Mouse (Mus musculus): Measurements from ENCODE around the gene Selenoo. TPM values are rescaled to one million over a fixed set of nuclear protein-coding genes. Genes with fewer than 3 reads are reported as not detected.

Gene Selenoo
- polyA plus RNA-seq, 1 experiment, result 27.7 TPM

DNA sequence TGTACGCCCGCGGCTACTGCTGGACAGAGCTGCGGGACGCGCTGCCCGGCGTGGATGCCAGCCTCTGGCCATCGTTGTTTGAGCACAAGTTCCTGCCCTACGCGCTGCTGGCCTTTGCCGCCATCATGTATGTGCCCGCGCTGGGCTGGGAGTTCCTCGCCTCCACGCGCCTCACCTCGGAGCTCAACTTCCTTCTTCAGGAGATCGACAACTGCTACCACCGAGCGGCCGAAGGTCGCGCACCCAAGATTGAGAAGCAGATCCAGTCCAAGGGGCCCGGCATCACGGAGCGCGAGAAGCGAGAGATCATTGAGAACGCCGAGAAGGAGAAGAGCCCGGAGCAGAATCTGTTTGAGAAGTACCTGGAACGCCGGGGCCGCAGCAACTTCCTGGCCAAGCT is 21.3 kb upstream of the Selenoo start:
- no peak for DNase-seq (ENCODE audit: low read depth in 1 of 2, low spot score in 2 of 2)
- TF ChIP-seq POLR2A (IDR thresholded peaks at IDR 0.05; ENCODE audit: low read depth, low read length) (no peak), CTCF (IDR thresholded peaks at IDR 0.05; ENCODE audit: extremely low read depth, insufficient read depth, insufficient read length, insufficient replicate concordance) (no peak)
- H3K4me3 ChIP-seq (ENCODE audit: extremely low read depth, insufficient read depth, insufficient read length), result no peak overlapping the region
- WGBS, result 46% methylated on average over 35 of the region's 35 CpGs
- H3K27me3 ChIP-seq (ENCODE audit: control insufficient read depth, insufficient read depth, low read length), result peaks cover 2% of the 10 kb centered on the region; the same call in 1 of the 2 replicates
- no peaks in the 10 kb centered on the region for H3K36me3 ChIP-seq (ENCODE audit: control insufficient read depth, insufficient read depth, low read length)
- no peaks in the 10 kb centered on the region; the same call in 1 of the 2 replicates for H3K4me1 ChIP-seq (ENCODE audit: control insufficient read depth, insufficient read depth, insufficient read length)
- no peak overlapping the region for H3K27ac ChIP-seq (ENCODE audit: insufficient read depth, low read length)

DNA sequence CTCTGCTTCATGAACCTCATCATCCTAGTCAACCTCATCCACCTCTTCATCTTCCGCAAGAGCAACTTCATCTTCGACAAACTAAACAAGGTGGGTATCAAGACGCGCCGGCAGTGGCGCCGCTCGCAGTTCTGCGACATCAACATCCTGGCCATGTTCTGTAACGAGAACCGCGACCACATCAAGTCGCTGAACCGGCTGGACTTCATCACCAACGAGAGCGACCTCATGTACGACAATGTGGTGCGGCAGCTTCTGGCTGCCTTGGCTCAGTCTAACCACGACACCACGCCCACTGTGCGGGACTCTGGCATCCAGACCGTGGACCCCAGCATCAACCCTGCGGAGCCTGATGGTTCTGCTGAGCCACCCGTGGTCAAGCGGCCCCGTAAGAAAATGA is 20.7 kb upstream of the Selenoo start:
- H3K27me3 ChIP-seq (ENCODE audit: control insufficient read depth, insufficient read depth, low read length), result peaks cover 2% of the 10 kb centered on the region; the same call in 1 of the 2 replicates
- DNase-seq (ENCODE audit: low read depth in 1 of 2, low spot score in 2 of 2), result no peak
- no peak overlapping the region for H3K27ac ChIP-seq (ENCODE audit: insufficient read depth, low read length)
- H3K36me3 ChIP-seq (ENCODE audit: control insufficient read depth, insufficient read depth, low read length), result no peaks in the 10 kb centered on the region
- TF ChIP-seq CTCF (IDR thresholded peaks at IDR 0.05; ENCODE audit: extremely low read depth, insufficient read depth, insufficient read length, insufficient replicate concordance) (no peak), POLR2A (IDR thresholded peaks at IDR 0.05; ENCODE audit: low read depth, low read length) (no peak)
- 48% methylated on average over 26 of the region's 26 CpGs for WGBS
- H3K4me1 ChIP-seq (ENCODE audit: control insufficient read depth, insufficient read depth, insufficient read length), result no peaks in the 10 kb centered on the region; the same call in 1 of the 2 replicates
- no peak overlapping the region for H3K4me3 ChIP-seq (ENCODE audit: extremely low read depth, insufficient read depth, insufficient read length)

DNA sequence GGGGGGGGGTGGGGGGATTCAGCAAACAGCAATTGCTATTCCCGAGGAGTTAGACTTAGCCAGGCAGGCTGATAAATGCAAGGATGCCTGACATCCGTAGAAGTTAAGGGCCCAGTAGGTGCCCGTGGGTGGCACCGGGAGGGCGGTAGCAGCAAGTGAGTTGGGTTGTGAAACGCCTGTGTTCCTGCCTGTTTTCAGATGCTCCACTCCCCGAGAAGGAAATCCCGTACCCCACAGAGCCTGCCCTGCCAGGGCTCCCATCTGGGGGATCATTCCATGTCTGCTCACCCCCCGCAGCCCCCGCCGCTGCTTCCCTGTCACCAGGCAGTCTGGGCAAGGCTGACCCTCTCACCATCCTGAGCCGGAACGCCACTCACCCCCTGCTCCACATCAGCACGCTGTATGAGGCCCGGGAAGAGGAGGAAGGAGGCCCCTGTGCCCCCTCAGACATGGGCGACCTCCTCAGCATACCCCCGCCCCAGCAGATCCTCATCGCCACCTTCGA is 19.5 kb upstream of the Selenoo start:
- DNase-seq (ENCODE audit: low read depth in 1 of 2, low spot score in 2 of 2), result no peak
- Histone ChIP-seq H3K4me3 (ENCODE audit: extremely low read depth, insufficient read depth, insufficient read length) (no peak overlapping the region), H3K4me1 (ENCODE audit: control insufficient read depth, insufficient read depth, insufficient read length) (no peaks in the 10 kb centered on the region; the same call in 1 of the 2 replicates), H3K27ac (ENCODE audit: insufficient read depth, low read length) (no peak overlapping the region), H3K36me3 (ENCODE audit: control insufficient read depth, insufficient read depth, low read length) (no peaks in the 10 kb centered on the region), H3K27me3 (ENCODE audit: control insufficient read depth, insufficient read depth, low read length) (peaks cover 2% of the 10 kb centered on the region; the same call in 1 of the 2 replicates)
- WGBS, result 85% methylated on average over 19 of the region's 19 CpGs
- no peak for TF ChIP-seq POLR2A (IDR thresholded peaks at IDR 0.05; ENCODE audit: low read depth, low read length)
- TF ChIP-seq CTCF (IDR thresholded peaks at IDR 0.05; ENCODE audit: extremely low read depth, insufficient read depth, insufficient read length, insufficient replicate concordance), result no peak

GRCm38 (mm10) chr15:89070606-89071005 is 18.3 kb upstream of the Selenoo start:
- Histone ChIP-seq H3K36me3 (ENCODE audit: control insufficient read depth, insufficient read depth, low read length) (no peaks in the 10 kb centered on the region), H3K27ac (ENCODE audit: insufficient read depth, low read length) (no peak overlapping the region), H3K27me3 (ENCODE audit: control insufficient read depth, insufficient read depth, low read length) (peaks cover 2% of the 10 kb centered on the region; the same call in 1 of the 2 replicates), H3K4me1 (ENCODE audit: control insufficient read depth, insufficient read depth, insufficient read length) (peaks cover 4% of the 10 kb centered on the region), H3K4me3 (ENCODE audit: extremely low read depth, insufficient read depth, insufficient read length) (no peak overlapping the region)
- no peak for DNase-seq (ENCODE audit: low read depth in 1 of 2, low spot score in 2 of 2)
- WGBS, result 87% methylated on average over 24 of the region's 24 CpGs
- no peak for TF ChIP-seq POLR2A (IDR thresholded peaks at IDR 0.05; ENCODE audit: low read depth, low read length)
- no peak for TF ChIP-seq CTCF (IDR thresholded peaks at IDR 0.05; ENCODE audit: extremely low read depth, insufficient read depth, insufficient read length, insufficient replicate concordance)

GRCm38 (mm10) chr15:89073993-89074603 is 14.8 kb upstream of the Selenoo start:
- H3K27ac ChIP-seq (ENCODE audit: insufficient read depth, low read length), result no peak overlapping the region
- H3K36me3 ChIP-seq (ENCODE audit: control insufficient read depth, insufficient read depth, low read length), result no peaks in the 10 kb centered on the region
- H3K27me3 ChIP-seq (ENCODE audit: control insufficient read depth, insufficient read depth, low read length), result no peaks in the 10 kb centered on the region
- no peak overlapping the region for H3K4me3 ChIP-seq (ENCODE audit: extremely low read depth, insufficient read depth, insufficient read length)
- TF ChIP-seq POLR2A (IDR thresholded peaks at IDR 0.05; ENCODE audit: low read depth, low read length), result no peak
- TF ChIP-seq CTCF (IDR thresholded peaks at IDR 0.05; ENCODE audit: extremely low read depth, insufficient read depth, insufficient read length, insufficient replicate concordance), result no peak
- no peak for DNase-seq (ENCODE audit: low read depth in 1 of 2, low spot score in 2 of 2)
- H3K4me1 ChIP-seq (ENCODE audit: control insufficient read depth, insufficient read depth, insufficient read length), result peaks cover 14% of the 10 kb centered on the region; the same call in 1 of the 2 replicates
- 45% methylated on average over 10 of the region's 10 CpGs for WGBS

DNA sequence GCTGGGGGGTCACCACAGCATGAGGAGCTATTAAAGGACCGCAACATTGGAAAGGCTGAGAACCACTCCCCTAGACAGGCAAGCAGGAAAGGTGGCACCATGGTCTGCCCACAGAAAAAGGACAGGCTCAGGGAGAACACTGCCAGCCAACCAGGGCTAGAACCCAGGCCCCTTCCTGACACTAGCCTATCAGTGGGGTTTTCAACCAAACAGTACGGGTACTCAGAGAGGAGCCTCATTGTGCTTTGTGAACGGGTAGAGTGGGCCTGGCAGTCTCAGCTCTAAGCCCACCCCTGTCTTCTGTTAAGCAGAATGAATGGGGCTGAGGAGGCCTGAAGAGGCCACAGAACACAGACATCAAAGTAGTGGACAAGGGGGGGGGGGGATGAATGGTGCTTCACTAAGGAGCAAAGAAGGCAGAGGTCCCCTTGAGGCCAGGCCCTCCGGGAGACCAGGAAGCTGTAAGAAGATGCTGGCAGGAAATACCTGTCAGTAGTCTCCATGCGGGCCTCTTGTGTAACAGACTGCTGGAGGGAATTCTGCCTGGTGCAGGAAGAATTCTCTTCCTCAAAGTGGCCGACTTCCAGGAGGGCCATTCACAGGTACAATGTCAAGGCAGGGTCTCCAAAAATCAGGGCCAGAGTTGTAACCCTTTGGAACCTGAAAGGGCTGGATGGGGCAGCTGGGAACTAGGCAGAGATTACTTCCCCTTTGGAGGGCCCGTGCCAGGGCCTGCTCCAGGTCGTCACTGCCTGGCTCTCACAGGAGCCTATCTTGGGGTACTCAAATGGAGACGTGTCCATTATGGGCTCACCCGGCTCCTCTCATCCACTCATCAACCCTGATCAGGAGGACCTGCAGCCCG is 14.0 kb upstream of the Selenoo start, which contains the start of gene Trabd:
Gene Trabd, plus strand, starts transcription at position 512 of the 865 bp plus-strand sequence.
- Histone ChIP-seq H3K27me3 (ENCODE audit: control insufficient read depth, insufficient read depth, low read length) (no peaks in the 10 kb centered on the region), H3K27ac (ENCODE audit: insufficient read depth, low read length) (peak within 1 kb of the TSS; percentile 70), H3K4me3 (ENCODE audit: extremely low read depth, insufficient read depth, insufficient read length) (peak within 1 kb of the TSS; percentile 76), H3K36me3 (ENCODE audit: control insufficient read depth, insufficient read depth, low read length) (no peaks in the 10 kb centered on the region), H3K4me1 (ENCODE audit: control insufficient read depth, insufficient read depth, insufficient read length) (peaks cover 14% of the 10 kb centered on the region; the same call in 1 of the 2 replicates)
- TF ChIP-seq POLR2A (IDR thresholded peaks at IDR 0.05; ENCODE audit: low read depth, low read length), result no peak
- TF ChIP-seq CTCF (IDR thresholded peaks at IDR 0.05; ENCODE audit: extremely low read depth, insufficient read depth, insufficient read length, insufficient replicate concordance), result no peak
- 31% methylated on average over 11 of the region's 11 CpGs for WGBS
- DNase-seq (ENCODE audit: low read depth in 1 of 2, low spot score in 2 of 2), result no peak

Measured in spleen, adult 2 months (tissue).